Mouse (Mus musculus) gastrocnemius, postnatal 4 days (tissue): Measurements from ENCODE around the gene Spc24. TPM values are rescaled to one million over a fixed set of nuclear protein-coding genes. Genes with fewer than 3 reads are reported as not detected.
"Not testable (repeated sequence)": the region's sequence is repeated elsewhere in the genome, so short reads cannot be mapped to it uniquely, and the experiment has no call there.

Experiments
- DNase-seq, 2 experiments: peaks; one replicate each; pipeline ENCODE4 v3.0.0; 2021 to 2022; ENCODE audit warnings: low spot score in 2 of 2, mixed read lengths in 2 of 2
- long read RNA-seq, 2 experiments: library from polyadenylated mRNA; stranded (forward); transcript quantifications; one replicate each; pipeline ENCODE4 v2.0.0; 2021
- total RNA-seq, 2 experiments: library from RNA; stranded (reverse); gene quantifications; 2 replicates each; pipeline ENCODE4 v1.2.3; 2021

The Spc24 gene
- total RNA-seq, result 10 to 100 TPM; 10.8 to 14.2 TPM
- long read RNA-seq, experiment 1, transcript Spc24-201 (5 exons, 1,366 nt), result major isoform, 8 of 11 reads
- long read RNA-seq, experiment 1, partial matches to known transcripts, result 1 of 11 reads
- long read RNA-seq, experiment 1, other reads (novel, unspliced or antisense), result 2 of 11 reads
- long read RNA-seq, experiment 2, transcript Spc24-201 (5 exons, 1,366 nt), result major isoform, 11 of 13 reads
- long read RNA-seq, experiment 2, partial matches to known transcripts, result 0 of 13 reads
- long read RNA-seq, experiment 2, other reads (novel, unspliced or antisense), result 1 of 13 reads

DNA sequence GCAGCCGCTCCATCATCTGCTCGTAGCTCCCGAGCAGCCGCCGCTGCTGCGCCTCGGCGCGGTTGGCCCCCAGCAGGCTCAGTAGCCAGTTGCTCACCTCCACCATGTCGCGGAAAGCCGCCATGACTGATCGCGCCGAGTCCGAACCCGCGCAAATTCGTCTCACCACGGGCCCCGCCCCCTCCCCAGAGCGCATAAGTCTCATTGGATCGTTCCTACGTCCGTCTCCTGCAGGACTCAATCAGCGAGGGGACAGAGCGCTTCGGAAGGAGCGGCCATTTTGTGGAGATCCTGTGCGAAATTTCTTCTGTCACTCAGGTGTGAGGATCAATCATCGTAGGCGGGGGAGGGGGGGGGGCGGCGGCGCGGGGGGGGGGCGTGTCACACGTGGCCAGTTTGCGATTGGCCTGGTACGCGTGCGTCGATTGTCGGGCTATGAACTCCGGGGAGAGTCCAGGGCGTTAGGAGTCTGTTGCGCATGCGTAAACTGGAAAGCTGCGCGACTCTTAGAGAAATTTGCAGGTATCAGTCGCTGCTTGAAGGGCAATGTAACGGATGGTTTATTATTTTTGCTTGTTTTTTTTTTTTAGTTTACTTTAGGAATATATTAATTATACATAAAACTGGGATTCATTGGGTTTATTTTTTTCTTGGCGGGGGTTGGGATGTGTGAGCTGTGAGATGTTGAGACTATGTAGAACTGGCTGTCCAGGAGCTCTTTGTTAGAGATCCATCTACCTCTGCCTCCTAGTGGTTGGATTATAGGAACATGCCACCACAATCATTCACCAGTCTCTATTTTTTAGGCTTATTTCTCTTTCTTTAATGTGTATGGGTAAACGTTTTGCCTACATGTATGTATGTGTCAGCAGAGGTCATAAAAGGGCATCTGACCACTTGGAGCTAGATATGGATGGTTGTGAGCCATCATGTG lies at the start of gene Spc24:
Gene Spc24, minus strand, starts transcription at position 149 of the 934 bp plus-strand sequence.
- peak; percentile 85 to 92 for DNase-seq

DNA sequence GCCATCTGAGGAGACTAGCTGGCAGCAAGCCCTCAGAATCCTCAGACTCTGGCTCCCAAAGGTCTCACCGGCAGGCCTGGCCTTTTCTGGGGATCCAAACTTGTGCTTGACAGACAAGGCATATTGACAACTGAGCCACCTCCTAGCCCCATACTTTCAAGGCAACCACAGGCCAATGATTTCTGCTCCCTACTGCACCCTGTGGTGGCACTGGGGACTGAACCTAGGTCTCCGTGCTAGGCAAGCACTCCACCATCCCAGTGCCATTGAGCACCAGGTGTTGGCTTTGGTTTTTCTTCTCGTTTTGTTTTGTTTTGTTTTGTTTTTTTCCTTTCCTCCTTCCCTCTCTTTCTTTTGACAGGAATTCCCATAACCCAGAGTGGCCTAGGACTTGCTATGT lies 48.5 kb upstream of the Spc24 start:
- no peak for DNase-seq

DNA sequence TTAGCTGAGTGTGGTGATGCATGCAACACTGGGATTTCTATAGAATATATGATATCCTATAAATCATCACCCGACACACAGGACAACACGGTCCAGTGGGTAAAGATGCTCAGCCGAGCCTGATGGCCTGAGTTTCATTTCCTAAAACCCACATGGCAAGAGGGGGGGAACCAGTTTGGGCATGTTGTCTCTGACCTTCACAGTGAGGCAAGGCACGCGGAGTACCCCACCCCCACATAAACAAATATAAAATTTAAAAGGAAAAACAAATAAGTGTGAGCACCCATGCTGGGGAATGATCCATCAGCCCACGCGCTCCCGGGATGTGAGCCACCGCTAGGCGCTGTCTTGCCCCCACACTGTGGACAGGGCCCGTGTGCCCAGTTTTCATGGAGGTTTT lies 46.9 kb upstream of the Spc24 start:
- no peak for DNase-seq

DNA sequence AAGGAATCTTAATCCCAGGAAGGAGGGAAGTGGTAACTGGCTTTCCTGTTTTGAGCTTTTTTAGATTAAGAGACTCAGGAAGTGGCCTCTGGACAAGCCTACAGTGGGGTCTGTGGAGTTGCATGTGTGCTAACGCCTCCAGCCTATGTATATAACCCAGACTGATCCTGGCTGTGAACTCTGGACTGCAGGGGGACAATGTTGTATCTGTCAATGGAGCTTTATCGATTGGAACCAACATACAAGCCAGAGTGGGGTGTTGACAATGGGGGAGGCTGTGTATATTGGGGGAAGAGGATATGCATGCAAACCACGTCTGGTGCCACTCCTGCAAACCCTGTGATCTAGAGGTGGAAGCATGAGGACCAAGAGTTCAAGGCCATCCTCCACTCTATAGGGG lies 46.3 kb upstream of the Spc24 start:
- no peak for DNase-seq

DNA sequence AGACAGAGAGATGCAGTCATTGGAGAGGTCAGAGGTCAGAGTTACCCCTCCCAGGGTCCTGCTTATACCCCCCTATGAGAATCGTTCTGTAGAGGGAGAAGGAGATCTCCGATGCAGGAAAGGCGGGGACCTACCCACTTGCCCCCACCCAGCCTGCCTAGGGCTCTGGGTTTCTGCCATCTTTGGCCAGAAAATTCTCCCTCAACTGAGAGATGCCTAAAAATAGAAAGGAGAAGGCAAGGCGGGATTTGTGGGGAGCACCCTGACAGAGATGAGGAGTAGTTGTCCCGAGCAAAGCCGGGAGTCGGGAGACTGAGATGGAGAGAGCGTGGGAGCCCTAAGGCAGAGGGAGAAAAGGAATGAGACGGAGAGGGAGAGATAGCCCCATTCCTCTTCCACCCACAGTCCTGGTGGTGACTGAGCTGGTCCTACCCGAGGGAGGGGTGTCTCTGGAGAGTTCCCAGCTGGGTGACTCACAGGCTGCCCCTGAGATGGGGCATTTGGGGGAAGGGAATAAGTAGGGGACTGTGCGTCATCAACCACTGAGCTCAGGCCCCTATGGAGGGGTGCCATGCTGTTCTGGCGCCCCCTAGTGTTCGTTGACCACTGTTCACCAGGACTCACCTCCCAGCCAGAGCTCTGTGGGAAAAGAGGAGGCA lies 44.0 kb upstream of the Spc24 start:
- DNase-seq, result peak; percentile 78 to 85

DNA sequence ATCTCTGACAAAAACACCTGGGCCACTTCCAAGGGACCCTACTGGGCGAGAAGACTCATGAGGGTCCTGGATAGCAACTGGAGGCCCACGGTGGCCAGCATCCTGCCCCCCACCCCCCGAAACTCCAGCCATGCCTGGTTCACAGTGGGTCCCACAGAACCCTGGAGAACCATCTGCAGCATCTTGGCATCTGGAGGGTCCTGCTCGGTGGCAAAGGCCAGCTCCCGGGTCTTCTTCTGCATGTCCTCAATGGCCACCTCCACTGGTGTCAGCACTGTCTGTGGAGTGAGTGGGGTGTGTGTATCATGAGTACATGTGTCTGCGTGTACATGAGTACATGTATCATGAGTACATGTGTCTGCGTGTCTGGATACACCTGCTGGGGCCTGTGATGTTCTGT lies 41.5 kb upstream of the Spc24 start:
- no peak for DNase-seq

DNA sequence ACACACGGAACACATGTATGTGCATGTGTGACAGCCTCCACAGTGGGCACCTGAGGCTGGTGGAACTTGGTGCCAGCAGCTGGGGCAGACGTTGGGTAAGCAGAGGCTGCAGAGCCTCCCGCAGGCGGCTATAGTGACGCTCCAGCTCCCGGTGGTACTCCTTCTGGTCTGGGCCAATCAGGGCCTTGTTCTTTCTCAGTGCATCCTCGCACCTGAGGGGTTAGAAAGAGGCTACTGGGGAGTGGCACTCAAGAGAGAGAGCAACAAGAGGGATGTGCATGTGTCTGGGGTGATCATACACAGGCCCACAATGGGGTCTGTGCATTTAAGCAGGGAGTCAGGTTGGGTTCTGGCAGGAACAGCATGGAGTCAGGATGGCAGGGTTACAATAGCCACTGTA lies 41.0 kb upstream of the Spc24 start:
- DNase-seq, result no peak

DNA sequence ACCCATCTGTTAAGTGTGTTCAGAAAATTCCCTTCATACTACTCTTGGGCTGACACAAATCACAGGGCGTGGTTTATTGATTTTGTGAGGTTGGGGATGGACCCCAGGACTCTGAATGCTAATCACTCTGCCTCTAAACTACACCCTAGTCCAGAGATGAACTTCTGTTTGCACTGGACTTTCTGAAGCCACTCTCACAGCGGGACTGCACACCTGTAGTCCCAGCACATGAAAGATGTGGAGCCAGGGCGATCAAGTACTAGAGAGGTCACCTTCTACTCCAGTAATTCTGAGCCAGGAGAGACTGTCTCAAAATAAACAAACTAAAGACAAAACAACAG lies 38.9 kb upstream of the Spc24 start:
- DNase-seq, result no peak

DNA sequence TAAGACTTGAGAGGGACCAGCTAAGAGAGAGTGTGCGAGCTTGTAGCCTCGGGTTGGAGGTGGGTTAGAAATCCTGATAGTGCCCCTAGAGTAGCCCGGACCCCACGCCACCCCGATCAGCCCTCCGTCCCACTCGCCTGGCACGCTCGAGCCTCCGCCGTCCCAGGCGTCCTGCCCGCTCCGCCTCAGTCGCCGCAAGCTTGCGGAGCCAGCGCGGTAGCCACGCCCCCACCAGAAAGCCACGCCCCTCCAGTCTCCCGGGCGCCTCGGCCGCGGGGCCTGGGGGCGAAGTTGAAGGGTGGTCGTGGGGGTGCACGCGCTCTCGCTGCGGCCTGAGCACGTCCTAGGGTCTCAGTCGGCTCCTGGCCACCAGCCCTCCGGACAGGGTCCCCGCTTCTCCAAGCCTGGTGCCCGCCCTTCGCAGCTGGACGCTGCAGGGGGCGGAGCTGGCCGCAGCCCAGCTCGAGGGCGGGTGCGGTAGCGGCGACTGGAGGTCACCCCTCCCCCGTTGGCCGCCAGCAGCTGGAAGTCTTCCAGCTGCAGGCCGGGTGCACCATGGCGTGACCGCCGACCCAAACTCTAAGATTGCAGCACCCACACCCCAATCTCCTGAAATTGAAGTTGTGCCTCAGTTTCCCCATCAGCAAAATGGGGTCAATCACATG lies 38.4 kb upstream of the Spc24 start, which contains the start of gene Kank2:
Gene Kank2, minus strand, starts transcription at position 400 of the 665 bp plus-strand sequence.
- DNase-seq, result peak; percentile 86 to 94

DNA sequence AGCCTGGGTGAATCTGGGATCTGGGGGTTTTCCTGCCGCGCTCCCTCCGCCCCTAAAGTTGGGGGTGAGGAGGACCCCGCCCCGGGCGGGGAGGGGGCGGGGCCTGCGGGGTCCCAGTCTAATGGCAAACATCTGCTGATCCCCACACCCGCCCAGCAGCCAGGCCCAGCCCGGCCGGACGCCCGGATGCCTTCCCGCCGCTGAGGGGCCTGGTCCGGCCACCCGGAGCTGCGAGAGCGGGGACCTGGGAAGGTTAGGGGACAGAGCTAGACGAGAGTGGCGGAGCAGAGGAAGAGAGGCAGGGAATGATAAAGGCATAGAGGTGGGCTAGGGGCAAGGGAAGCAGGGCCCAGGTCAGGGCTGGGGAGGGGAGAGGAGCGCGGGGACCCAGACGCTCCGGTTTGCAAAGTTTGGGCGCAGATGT lies 37.8 kb upstream of the Spc24 start:
- DNase-seq, result peak; percentile 82 to 87

DNA sequence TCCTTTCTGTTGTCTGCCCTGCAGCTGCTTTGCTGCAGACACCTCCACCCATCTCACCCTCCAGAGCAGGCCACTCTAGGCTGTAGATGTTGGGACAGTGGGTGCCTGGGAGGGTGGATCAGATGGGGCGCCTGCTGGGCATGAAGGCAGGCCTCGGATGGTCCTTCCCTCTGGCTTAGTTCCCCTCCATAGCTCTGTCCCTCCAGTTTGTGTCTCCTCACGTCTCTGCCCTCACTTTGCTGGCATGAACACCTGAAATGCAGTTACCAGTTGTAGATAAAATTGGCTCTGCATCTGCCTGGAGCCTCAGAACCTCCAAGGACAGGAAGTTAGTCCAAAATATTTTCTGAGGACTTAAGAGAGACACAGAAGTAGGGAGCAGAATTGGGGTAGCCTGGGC lies 36.8 kb upstream of the Spc24 start:
- DNase-seq, result no peak

DNA sequence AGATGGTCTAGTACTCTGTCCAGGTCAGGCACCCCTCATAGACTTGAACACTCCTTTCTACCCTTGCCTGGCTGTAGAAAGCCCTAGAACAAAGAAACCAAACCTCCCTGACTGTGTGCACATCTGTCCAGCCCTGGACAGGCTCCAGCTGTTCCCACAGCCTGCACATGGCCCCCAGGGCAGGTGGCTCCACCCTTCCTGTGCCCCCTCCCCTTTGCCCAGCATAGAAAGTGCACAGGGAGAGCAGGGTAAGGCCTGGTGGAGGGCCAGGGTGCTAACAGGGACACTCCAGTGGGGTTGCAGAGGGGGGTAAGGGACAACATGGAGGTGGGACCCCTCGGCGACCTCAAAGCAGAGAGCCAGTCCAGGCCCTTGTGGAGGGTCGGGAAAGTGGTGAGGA lies 36.2 kb upstream of the Spc24 start:
- no peak for DNase-seq

DNA sequence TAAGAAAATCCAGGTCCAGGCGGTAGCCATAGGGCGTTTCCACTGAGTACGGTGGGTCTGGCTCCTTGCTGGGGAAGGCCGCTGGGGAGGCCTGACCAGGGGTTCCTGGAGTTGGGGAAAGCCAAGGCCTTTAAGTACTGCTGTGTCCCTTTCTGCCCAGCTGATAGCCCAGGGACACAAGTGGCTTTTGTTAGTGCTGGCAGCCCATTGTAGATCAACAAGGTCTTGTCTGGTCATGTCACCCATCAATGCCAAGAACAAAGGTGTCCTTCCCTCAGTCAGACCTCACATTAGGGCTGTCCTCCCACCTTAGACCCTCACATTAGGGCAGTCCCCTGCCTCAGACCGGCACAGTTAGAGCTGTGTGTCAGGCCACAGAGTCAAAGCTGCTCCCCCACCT lies 35.5 kb upstream of the Spc24 start:
- no peak for DNase-seq

DNA sequence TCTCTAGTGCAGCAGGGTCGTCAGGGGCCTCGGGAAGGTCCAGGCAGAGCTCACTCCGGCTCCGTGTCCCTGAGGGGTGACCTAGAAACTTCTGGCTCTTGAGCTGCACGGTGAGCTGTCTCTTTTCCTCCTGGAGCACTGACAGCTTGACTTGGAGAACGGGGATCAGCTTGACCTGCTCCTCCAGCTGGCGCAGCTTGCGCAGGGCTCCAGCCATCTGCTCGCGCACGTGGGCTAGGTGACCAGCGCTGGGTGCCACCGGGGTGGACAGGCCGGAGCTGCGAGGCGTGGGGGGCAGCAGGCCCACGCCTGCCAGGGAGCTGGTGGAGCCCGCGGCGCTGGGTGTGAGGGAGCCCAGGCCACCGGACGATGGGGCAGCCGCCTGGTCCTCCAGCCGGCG lies 34.8 kb upstream of the Spc24 start:
- no peak for DNase-seq

DNA sequence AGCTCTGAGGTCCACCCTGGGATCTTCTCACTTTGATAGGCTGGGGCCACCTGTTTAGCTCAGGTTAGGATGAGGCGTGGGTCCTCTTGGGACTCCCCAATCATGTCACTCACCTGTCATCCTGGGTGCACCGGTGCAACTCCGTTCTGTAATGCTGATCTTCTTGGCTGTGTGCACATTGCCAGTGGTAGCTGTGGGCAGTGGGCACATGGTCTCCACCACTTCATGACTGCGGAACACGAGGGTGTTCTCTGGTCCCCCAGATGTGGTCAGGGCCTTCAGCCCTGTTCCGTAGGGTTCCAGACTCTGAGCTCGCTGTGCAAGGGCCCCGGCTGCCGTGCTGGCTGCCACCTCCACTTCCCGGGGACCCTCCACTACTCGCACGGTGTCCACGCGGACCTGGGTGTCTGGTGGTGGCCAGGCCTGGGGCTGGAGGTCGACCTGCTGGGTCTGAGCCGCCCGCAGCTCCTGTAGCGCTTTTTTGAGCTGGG lies 34.3 kb upstream of the Spc24 start:
- DNase-seq, result no peak

DNA sequence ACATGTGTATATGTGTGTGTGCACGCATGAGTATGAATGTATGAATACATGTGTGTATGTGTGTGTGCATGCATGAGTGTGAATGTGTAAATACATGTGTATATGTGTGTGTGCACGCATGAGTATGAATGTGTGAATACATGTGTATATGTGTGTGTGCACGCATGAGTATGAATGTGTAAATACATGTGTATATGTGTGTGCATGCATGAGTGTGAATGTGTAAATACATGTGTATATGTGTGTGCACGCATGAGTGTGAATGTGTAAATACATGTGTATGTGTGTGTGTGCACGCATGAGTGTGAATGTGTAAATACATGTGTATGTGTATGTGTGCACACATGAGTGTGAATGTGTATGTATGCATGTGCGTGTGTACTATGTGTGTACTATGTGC lies 33.4 kb upstream of the Spc24 start:
- not testable (repeated sequence) for DNase-seq

DNA sequence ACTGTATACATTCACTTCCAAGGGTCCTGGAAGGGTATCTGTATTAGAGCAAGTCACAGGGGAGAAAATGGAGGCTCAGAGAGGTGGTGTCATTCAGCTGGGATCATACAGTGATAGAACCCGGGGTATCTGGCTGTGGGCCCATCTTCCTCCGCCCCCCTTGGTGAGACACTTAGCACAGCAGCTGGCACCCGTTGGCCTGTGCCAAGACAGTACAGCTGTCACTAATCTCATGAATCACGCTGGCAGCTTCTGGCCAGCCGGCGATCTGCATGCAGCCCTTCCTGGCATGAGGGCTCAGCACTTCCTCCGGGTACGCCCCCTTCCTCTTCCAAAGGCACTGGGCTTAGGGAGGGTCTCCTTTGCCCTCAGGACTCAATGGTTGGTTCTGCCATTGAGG lies 32.5 kb upstream of the Spc24 start:
- peak in 1 of 2 experiments; percentile 77 for DNase-seq

DNA sequence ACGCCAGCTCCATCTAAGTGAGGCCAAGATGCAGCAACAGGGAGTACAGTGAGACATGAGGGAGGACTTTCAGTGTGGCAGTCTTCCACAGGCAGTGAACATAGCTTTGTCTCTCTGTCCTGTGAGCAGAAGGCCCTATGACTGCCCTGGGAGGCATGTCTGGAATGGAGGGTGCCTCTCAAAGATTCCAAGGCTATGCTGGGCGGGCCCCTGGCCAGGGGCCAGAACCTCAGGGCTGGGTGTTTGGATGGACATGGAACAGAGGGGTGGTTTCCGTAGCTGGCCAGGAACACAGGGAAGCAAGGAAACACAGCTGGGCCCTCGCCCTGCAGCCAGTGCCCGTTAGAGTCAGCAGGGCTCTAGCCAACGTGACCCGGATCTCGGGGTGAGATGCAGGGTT lies 31.8 kb upstream of the Spc24 start:
- peak in 1 of 2 experiments; percentile 66 for DNase-seq

DNA sequence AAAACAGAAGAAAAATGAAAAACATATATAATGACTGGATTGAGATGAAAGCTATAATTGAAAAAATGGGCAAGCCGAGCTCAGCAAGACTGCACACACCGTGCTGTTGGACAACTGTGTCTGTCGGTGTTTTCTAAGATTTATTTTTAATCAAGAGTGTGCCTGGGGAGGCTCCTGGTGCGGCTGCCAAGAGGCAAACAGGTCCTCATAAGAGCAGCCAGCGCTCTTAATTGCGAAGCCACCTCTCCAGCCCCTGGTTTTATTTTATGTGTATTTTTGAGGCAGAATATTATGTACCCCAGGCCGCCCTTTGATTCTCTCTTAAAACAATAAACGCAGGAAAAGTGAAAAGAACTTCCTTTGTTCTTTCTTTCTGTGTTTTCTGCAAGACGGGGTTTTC lies 28.1 kb upstream of the Spc24 start:
- DNase-seq, result no peak

DNA sequence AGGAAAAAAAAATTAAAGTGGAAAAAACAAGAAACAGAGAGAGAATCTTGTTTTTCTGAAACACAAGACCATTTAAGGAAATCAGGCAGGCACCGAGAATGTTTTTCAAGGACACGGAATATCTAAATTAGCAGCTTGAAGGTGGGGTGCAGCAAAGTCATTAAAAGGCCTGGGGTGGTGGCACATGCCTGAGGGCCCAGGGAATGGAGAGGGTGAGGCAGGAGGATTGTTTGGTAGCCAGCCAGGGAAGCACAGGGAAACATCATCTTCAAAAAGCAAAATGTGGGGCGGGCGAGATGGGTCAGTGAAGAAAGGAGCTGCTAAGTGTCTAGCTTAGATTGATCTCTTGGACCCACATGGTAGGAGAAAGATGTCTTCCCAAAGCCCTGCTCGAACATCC lies 27.6 kb upstream of the Spc24 start:
- DNase-seq, result no peak

DNA sequence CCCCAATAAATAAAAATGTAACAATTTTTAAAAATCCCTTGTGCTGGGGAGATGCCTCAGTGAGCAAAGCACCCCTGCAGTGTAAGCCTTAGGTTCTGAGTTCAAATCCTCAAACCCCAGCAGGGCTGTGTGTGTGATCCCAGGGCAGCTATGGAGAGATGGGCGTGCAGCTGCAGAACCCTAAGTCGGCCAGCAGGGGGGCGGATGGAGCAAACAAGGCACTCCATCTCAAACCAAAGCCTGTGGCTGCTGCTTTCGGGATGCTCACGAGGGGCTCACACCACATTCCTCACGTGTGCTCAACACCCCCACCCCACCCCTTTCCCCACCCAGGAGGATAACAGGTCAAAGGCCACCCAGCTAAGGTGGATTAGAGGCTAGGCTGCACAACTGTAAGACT lies 26.8 kb upstream of the Spc24 start:
- peak in 1 of 2 experiments; percentile 75 for DNase-seq
